Mouse (Mus musculus) kidney, postnatal 36 days (tissue): ENCODE measurements around the gene Il11ra1.
"Not testable (repeated sequence)": the region's sequence is repeated elsewhere in the genome, so short reads cannot be mapped to it uniquely, and the experiment has no call there.

Source experiments
- DNase-seq, 2 experiments: peaks; one replicate each; pipeline ENCODE4 v3.0.0; 2021 to 2022; ENCODE audit warnings: mixed read lengths in 2 of 2

The Il11ra1 gene

DNA sequence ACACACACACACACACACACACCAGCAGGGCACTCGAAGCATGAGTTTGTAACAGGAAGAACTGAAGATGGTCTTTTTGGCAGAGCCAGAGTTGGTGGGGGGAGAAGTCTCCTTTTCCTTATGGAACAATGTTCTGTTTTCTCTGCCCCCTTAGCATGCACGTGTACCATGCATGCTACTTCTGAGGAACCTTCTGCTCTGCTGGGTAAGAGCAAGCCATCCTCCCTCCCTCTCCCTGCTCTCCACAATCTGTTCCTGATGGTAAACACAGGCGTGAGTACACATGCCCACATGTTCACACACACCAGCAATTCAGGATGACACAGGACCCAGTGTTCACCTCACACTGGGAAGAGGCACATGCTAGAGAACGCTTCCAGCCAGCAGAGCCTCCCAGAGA lies 18.6 kb upstream of the Il11ra1 start:
- no peak for DNase-seq

DNA sequence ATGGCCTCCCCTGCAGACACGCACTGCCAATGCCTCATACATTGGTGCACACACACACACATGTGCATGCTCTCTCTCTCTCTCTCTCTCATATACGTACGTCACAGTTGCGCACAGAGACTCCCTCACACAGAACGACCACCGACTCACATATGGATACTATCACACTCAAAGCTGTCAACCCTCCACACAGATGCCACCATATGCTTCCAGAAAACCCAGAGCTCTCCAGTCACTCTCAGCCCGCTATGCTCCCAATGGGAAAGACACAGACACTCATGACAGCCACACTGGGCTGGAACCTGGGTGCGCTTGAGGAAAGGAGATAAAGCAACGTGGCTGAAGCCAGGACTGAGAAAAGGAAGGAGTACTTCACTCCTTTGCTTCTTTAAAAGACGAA lies 17.8 kb upstream of the Il11ra1 start:
- DNase-seq = no peak

DNA sequence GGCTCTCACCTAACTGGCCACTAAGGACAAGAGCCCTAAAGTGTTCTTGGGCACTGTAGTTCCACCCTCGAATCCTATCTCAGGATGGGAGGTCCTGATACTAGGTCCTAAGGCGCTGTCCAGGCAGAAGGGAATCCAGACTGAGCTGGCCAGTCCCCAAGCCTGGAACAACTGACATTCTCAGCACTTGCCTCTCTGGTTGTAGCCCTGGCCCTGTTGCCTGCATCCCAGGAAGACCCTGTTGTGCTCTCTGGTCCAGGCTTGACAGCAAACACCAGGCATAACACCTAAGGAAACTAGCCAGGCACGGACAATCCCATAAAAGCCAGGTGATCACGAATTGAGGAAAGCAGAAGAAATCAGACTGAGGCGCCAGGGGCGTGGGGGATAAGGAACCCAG lies 17.0 kb upstream of the Il11ra1 start:
- no peak for DNase-seq

DNA sequence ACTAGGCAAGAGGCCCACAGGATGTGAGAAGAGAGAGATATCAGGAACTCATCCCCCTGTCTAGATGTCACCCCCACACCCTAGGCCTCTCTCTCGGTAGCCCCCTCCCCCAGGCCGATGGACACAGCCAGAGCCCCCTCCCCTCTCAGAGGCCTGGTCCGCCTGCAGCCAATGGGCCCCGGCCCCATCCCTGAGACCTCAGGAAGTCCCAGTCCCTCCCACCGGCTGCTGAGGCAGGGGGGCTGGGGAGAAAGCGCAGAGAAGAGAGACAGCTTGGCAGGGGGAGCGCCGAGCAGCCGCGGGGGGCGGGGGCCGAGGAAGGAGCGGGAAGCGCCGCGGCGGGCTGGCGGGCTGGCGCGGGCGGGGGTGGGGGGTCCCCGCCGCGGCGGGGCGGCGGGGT lies 16.5 kb upstream of the Il11ra1 start:
- not testable (repeated sequence) for DNase-seq

DNA sequence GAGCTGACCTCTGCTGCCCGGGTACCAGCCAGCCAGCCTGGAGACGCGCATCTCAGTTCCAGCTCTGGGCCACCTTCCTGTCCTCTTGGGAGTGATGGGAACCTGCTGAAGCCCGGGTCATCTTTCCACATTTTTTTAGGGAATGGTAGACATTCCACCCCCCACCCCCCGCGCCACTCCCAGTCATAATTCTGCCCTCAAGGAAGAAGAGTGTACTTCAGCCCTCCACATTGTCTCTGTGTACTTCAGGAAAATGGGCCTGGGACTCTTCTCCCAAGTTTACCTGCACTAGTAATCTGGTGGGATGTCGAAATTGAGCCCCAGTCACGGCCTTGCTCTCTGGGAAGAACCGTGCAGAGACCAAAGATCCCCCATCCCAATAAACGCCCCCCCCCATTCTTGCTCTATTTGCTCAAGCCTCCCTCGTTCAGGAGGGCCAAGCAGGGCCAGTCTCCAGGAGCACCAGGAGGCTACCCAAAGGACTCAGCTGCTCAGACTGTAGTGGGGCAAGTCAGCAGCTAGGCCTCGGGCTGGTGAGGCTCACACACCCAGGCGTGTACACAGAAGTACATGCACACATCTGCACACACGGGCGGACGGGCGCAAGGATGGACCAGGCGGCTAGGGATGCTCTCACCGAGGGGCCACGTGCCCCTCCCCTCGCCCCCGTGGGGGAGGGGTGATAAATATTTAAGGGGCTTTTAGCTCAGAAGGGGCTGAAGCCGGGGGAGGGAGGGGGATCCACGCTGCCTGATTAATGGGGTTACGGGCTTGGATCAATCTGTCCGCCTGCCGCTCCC lies 15.5 kb upstream of the Il11ra1 start:
- DNase-seq = not testable (repeated sequence)

DNA sequence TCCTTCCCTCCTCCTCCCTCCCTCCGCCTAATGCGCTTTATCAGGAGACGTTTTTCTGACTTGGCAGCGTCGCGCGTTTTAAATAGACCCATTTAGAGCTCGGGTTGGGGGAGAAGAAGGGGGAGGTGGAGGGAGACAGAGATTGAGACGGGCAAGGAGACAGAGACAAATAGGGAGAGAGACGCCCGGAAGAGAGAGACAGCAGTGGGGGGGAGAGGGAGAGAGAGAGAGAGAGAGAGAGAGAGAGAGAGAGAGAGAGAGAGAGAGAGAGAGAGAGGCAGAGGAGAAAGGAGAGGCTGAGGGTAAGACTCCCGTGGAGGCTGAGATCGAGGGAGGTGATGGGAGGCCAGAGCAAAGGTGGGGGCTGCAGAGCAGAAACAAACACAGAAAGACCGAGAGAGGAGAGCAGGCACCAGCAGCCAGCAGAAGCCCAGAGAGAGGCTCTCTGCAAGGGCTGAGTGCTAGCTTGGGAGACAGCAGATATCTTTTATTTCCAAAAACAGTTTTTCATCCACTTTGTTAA lies 14.8 kb upstream of the Il11ra1 start:
- DNase-seq = not testable (repeated sequence)

DNA sequence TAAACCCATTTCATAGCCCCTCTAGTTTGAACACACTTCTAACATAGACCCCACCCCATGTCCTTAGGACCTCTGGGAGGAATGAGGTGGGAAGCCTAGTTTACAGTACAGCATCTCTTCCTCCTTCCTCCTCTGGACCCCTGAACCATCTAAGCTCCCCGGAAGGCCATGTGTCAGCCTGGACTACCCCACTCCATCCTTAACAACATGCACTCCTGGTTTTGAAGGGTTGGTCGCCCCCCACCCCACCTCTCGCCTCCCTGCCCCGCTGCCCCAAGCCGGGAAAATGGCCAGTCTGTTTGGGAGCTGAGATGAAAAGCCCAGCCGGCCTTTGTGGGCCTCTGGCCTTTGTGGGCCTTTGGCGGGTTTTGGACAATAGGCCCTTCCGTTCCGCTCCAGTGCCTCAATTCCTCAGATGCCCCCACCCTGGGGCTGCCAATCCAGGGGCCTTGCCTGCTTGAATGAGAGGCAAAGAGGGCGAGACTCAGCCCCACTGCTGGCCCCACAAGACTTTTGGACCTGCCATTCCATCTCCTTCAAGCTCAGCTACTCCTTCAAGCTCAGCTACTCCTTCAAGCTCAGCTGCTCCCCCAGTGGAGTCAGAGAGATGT lies 13.8 kb upstream of the Il11ra1 start:
- DNase-seq = not testable (repeated sequence)

DNA sequence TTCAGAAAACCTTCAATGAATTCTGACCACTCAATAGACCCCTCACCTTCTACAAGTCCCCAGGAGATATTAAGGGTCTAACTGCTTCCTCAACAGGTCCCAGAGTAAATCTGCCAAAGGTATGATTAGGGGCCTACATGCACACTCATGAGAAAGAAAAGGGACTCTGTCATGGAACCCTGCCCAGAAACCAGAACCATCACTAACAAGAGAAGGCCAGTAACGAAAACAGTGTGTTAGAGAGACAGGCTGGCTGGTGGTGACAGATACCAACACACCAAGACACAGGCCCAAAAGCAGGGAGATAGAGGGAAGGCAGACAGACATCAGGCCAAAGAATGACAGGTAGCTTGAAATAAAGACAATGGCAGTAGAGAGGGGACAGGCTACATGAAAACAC lies 11.2 kb upstream of the Il11ra1 start:
- not testable (repeated sequence) for DNase-seq

DNA sequence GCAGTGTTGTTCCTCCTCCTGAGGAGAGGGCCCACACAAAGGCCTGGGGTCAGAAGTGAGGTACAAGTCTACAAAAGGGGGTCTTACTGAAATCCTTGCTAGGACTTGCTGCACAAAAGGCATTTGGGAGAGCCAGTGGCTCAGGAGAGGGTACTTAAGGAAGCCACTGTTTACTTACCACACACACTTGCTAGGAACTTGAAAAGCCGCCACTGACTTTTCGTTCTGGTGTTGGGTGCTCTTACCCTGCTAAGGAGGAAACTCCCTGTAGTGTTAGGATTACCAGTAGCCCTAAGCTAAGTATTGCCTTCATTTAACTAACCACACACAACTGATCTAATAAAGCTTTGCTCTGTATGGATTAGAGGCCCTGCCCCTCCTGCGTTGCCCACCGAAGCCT lies 9.8 kb upstream of the Il11ra1 start:
- DNase-seq = not testable (repeated sequence)

DNA sequence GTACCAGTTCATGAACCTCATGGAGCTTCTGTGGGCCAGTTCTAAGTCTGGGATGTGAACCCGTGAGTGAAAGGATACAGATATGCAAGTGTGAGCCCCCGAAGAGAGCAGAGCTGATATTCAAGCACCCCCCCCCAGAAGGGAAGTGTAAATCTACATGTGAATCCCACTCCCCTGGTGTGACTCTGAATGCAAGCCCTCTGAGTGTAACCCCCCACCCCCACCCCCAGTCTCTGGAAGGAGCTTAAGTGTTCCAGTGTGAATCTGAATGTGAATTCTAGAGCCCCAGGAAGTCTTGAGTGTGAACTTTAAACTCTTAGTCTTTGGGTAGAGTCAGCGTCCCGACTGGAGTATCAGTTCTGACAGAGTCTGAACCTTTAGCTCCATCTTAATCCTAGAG lies 6.3 kb upstream of the Il11ra1 start:
- DNase-seq = not testable (repeated sequence)

DNA sequence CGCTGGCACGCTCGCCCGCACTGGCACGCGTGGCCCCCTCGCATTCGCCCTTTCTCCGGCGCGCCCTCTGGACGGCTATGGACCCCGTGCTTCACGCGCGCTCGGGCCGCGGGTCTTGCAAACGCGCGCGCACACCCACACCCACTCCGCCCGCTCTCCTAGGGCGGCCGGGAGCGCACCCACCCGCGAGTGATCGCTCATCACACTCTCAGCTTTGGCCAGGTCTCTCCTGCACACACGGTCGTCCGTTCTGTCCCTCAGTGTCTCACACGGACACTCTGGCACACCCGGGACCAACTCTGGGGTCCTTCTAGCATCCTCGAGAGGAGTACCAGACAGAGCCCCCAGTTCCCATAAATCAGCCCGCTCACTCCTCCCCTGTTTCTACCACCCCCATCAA lies 4.0 kb upstream of the Il11ra1 start:
- DNase-seq = not testable (repeated sequence)

DNA sequence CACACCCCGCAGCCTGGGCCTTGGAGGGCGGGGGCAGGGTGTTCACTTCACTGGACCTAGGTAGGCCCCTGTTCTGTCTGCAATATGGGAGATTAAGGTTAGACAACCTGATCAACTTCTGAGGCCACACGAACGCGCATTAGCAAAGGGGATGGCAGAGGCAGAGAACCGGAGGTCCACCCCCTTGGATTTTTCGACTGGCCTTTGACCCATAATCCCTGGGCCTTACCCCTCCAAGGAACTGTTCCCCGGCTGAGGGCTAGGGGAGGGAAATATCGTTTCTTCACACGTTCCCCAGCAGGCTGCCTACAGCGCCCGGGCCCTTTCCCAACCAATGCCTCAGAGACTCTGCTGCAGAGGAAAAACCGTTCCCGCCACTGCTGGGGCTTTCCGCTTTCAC lies 3.3 kb upstream of the Il11ra1 start:
- DNase-seq = not testable (repeated sequence)

DNA sequence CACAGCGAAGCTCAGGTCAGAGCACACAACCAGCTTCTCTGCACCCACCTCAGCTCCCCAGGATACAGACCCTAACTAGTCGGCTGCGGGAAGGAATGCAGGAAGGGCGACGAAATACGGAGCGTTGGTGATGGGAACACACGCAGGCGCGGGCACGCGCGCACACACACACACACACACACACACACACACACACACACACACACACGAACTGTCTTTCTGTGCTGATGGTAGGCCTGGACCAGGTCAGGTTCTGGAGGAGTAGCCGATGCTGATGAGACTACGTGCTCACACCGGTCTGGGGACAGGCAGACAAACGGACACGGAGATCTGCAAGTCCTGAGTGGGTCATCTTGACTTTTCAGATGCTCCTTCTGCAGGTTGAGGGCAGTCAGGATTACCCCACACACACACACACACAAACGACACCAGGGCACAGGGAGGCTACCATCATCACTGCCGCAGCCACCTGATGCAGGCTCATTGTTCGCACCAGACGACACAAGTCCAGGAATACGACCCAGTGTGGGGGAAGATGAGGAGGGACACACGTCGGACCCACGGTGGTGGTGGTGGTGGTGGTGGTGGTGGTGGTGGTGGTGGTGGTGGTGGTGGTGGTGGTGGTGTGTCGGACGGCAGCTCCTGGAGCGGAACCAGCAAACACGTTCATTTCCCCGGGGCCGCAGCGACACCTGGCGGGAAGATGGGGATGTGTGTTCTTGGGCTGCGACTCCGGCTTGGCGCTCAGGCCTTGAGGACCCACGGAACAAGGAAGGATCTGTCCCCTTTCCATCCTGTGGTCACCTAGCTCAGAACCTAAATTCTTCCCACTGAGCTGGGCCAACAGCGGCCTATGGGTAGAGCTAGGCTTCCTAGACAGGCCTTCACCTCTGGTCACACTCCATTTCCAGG lies 2.6 kb upstream of the Il11ra1 start, which contains the start of gene Cntfr:
Cntfr (minus strand) TSS at position 160 of the 912 bp plus-strand sequence.
- DNase-seq = peak; percentile 78 to 91

DNA sequence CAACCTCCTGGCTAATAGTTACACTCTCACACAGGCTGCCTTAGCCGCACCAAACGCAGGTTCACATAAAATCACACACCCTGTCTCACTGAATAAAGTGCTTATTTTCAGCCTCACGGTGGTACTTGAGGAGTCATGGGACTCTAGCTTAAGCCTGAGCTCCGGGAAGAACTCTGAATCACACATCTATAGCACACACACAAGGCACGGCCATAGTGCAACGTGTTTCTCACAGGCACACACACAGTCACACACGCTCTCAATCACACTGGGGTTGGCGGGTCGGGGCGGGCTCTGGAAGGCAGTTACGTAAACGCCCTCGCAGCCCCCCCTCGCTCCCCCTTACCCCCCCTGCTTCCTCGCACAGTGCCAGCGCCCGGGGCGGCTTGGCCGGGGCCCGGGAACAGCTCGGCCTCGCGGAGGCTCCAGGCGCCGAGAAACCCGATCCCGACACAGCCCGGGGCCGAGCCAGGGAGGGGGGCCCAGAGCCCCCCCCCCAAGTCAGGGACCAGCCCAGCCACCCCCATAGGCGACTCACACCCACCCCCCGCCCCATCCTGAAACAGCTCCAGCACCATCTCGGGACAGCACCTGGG lies 1.3 kb upstream of the Il11ra1 start:
- peak; percentile 54 to 56 for DNase-seq

DNA sequence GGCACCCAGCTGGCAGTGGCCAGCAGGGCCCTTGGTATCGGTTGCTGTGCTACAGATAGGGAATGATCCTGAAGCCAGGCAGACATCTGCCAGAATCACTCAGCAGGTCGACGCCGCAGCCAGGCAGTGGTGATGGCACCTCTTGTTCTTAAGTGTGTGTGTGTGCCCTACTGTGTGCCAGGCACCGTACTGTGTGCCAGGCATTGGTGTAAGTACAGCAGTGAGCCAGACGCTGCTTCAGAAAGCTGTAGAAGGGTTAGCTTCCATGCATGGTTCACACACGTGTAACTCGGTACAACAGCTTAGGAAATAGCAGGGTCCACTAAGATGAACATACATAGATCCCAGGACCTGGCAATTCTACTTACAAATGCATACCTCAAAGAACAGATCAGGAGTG lies 435 bp downstream of the Il11ra1 start:
- DNase-seq = not testable (repeated sequence)

DNA sequence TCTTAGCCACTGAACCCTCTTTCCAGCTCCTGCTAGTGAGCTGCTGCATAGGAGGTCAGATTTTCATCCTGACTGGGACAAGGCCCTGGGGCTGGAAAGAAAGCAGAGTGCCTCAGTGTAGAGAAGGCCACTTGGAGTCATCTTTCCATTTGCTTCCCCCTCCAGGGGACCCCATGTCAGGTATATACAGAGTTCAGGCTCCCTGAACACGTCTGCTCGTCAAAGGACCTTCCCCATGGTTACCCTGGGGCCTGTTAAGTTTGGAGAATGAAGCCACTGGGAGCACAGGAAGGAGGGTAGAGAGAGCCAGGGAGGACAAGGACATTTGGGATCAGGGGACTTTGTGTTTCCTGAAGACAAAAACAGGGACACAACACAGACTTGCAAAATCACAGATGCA lies 2.4 kb downstream of the Il11ra1 start:
- DNase-seq = not testable (repeated sequence)

DNA sequence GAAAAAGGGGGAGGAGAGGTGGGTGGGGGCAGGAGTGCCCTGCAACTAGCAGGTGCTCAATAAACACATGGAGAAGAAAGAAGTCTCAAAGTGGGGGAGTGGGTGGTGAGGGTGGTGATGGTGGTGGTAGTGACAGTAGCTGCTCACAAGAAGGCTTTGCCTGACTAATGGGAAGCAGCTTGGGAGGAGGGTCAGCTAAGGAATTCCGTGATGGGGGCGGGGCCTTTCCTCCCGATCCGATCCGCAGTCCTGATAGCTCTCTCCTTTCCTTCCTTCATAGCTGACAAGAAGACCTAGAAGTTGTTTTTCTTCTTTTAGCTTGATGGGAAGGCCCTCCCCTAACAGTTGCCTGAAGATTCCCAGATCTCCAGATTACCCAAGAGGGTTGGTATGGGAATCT lies 4.9 kb downstream of the Il11ra1 start:
- DNase-seq = peak in 1 of 2 experiments; percentile 49

DNA sequence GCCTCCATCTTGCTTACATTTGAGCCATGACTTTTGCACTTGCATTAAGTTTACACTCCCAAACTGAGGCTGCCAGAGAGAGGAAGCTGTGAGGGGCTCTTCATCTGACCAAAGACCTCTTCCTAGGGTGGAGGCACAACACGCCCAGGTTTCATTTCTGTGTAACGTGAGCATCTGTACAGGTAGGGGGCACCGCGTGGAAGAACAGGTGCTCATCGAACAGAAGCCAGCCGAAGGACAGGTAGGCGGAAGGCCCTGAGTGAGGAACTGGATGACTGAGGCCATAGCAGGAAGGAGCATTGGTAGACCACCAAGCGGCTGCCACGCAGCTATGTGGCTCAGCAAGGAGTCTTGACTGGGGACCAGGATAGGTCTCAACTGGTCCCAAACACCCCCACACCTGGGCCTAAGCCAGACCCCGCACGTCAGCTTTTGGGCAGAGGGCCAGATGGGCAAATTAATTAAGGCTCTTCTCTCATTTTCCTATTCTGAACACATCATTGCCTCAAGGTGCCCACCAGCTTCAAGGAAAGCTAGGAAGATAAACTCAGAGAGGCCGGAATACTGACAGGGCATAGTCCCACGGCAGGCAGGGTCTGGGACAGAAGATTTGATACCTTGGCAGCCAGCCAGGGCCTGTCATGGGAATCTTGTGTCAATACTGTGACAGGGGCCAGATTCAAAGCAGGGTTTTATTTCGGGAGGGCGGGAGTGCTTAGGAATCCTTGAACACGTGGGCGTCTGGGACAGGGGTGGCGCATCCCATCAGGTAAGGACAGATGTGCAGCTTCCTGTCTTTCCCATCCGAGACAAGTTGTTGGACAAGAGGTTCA lies 6.3 kb downstream of the Il11ra1 start:
- peak in 1 of 2 experiments; percentile 38 for DNase-seq

DNA sequence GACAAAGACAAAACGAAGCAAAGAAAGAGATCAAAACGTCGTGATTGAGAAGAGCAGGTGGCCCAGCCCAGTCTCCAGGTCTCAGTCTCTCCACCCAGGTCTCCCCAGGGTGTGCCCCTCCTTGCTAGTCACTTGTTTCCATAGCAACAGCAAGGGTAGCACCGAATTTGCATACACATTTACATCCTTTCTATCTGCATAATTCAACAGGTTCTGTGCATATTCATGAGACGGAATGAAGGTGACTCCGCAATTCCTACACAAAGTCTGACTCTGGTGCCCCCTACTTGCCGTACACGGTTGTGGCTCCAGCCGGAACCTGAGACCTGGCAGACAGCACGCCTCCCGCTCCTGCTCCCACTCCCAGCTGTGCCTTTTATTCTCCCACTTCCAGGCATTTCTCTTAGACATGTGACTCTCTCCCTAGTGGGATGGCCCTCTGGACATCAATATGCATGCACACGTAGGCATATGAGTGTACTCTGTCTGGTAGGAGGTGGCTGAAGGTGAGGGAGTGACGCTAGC lies 7.3 kb downstream of the Il11ra1 start:
- DNase-seq = peak; percentile 83 to 86

DNA sequence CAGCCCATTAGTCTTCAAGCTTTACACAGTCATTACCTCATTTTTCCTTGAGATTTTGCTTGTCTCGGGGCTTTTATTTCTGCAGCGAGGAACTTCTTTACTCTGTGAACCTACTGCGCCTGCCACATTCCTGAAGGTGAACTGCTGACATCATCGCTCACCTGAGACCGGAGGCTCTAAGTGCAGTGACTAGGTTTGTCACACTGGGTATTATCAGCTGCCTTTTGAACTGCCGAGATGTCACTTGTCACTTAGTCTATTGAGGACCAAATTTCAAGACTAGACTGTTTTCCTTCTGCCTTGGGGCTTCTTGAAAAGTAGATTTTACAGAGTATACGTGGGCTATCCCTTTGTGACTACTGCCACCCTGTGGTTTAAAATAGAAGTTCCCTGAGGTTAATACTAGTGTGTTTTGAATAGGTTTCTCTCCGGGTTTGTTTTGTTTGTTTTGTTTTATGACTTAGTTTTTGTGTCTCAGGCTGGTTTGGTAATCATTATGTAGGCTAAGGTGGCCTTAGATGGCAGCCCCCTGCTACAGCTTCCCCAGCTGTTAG lies 8.5 kb downstream of the Il11ra1 start:
- peak; percentile 38 to 74 for DNase-seq

DNA sequence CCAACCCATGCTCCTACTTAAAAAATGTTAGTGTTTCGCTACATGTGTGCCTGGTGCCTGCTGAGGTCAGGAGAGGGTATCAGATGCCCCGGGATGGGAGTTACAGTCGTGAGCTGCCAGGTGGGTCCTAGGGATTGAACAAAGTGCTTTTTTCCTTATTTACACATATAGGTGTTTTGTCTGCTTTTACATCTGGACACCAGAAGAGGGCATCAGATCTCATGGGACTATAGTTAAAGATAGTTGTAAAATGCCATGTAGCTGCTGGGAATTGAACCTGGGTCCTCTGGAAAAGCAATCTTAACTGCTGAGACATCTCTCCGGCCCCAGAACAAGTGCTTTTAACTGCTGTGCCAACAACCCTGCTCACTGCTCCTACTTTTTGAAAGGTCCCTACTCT lies 10.4 kb downstream of the Il11ra1 start:
- DNase-seq = no peak
